Mouse (Mus musculus) small intestine, adult 2 months (tissue): ENCODE data around the gene Lingo2.

Experiments
- CTCF ChIP-seq: fragments of 200-500 bp; IDR thresholded peaks from 2 replicates; pipeline ENCODE4 v1.5.1; 2012; ENCODE audit warnings: low read depth, mild to moderate bottlenecking, control low read depth, inconsistent platforms, low read length, moderate library complexity, mixed read lengths; ENCODE audit not compliant: insufficient replicate concordance, insufficient read length; ENCODE audit errors: extremely low read depth
- POLR2A ChIP-seq: fragments of 200-500 bp; IDR thresholded peaks from 2 replicates; pipeline ENCODE4 v1.6.1; 2012; ENCODE audit warnings: low read depth, mild to moderate bottlenecking, control low read depth, inconsistent platforms, low read length, moderate library complexity

DNA sequence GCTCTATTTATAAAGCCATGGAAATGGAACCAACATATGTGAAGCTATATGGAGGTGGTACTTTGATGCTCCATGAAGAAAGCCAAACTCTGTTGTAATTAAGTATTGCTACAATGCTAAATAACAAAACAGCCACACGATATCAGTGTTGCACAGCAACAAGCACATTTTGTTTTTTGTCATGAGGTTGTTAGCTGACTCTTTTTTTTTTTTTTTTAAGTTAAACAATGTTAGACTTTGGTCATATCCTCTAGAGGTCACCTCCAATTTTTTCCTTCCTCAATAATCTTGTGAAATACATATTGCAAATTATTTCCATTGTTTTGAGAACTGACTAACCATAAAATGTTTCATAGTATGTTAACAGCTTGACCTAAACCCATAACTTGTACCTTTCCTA, 646.3 kb downstream of the Lingo2 start:
- TF ChIP-seq CTCF (no peak), POLR2A (no peak)
